Mouse (Mus musculus): ENCODE data around the gene Mydgf. TPM values are rescaled to one million over a fixed set of nuclear protein-coding genes. Genes with fewer than 3 reads are reported as not detected.
A peak's percentile ranks its signal among the peaks of the same experiment; 100 is the strongest.

Mydgf gene
- total and polyA plus RNA-seq, 3 experiments: 61.1 to 101 (median 85.5) TPM

DNA sequence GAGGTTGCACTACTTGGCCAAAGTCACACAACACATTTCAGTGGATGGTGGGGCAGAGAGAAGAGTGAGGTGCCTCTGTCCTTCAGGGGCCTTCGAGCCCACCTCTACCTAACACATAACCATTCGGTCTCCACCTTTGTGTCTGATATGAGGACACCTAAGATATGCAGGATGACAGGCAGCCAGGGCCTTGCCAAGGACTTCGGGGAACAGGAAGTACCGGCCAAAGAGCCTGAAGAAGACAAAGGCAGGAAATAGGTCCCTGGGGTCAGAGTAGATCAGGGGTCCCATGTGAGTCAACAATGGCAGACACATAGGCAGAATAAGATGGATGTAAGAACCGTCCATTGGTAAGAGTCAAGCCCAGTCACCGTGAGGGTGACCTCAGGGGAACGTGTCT, 47.2 kb downstream of the Mydgf start:
- Histone ChIP-seq H3K27ac (ENCODE audit: insufficient read depth, low read depth) (no peak overlapping the region), H3K4me2 (ENCODE audit: insufficient read depth, low read depth, poor library complexity, severe bottlenecking) (no peak overlapping the region), H3K9ac (ENCODE audit: insufficient read depth, low read depth) (no peak overlapping the region), H3K36me3 (replicated peaks in 1 of 2; ENCODE audit: control insufficient read depth in 1 of 2, insufficient read depth in 1 of 2, low read length in 1 of 2) (no peaks in the 10 kb centered on the region), H3K4me3 (replicated peaks in 1 of 3; ENCODE audit: low read depth in 2 of 3, low read length in 2 of 3, poor library complexity in 1 of 3) (no peak overlapping the region), H3K79me2 (replicated peaks; ENCODE audit: control insufficient read depth, extremely low read depth, insufficient read depth, poor library complexity, severe bottlenecking) (no peaks in the 10 kb centered on the region), H3K9me3 (replicated peaks; ENCODE audit: low read length) (no peaks in the 10 kb centered on the region), H3K27me3 (replicated peaks) (peaks cover 67% of the 10 kb centered on the region), H3K4me1 (ENCODE audit: control insufficient read depth in 1 of 2, insufficient read depth in 2 of 2) (peaks cover 10 to 50% of the 10 kb centered on the region in 2 experiments; a peak in 3 of 4 replicates)
- no peak for DNase-seq (ENCODE audit: extremely low read depth)
- dilution Hi-C loops (cut with MboI; ENCODE audit: extremely low pct_ligation_motif_present, extremely low pct_unique_long_range_greater_than_20kb, low sequenced_read_pairs): no loop called here
- in situ Hi-C loops (cut with MboI; ENCODE audit: low pct_ligation_motif_present, low pct_unique_long_range_greater_than_20kb, low sequenced_read_pairs): no loop called here
- no peak for TF ChIP-seq MAX (IDR thresholded peaks at IDR 0.05; ENCODE audit: low read length)
- no peak for TF ChIP-seq CTCF (conservative IDR thresholded peaks at IDR 0.05 in 1 of 2, IDR thresholded peaks at IDR 0.05 in 1 of 2; ENCODE audit: low read depth in 2 of 2, low read length in 2 of 2)
- no peak for TF ChIP-seq TCF12 (IDR thresholded peaks at IDR 0.05; ENCODE audit: low read depth, low read length)
- no peak for TF ChIP-seq NRF1 (IDR thresholded peaks at IDR 0.05; ENCODE audit: low read depth, low read length)
- no peak for TF ChIP-seq POLR2AphosphoS2 (IDR thresholded peaks at IDR 0.05; ENCODE audit: low read depth, low read length)
- TF ChIP-seq MEF2A (IDR thresholded peaks at IDR 0.05; ENCODE audit: borderline replicate concordance, low read depth, low read length): no peak
- TF ChIP-seq CHD1 (IDR thresholded peaks at IDR 0.05; ENCODE audit: low read depth, low read length): no peak

DNA sequence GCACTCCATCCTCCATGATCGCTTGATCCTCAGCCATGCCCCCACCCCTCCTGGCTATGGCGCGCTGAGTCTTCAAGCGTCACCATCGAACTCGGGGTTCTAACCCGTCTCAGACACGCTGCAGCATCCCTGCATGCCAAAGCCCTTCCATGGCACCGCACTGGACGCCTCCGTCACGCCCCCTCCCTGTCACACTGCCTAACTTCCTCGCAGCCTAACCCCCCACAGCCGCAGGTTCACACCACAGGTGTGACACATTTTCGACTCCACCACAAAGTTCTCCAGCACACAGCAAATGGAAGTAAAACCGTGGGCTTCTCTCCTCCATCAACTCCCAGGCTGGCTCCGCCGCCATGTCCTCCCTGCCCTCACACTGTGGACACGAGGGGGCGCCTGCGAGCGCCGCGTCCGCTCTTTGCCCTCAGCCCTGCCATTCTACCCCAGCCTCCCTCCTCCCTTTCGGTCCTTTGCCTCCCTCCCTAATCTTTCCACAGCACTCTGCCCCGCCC, 49.2 kb downstream of the Mydgf start:
- peak overlapping the region; percentile 45 to 60 (median 47) for H3K4me3 ChIP-seq (replicated peaks in 1 of 3; ENCODE audit: low read depth in 2 of 3, low read length in 2 of 3, poor library complexity in 1 of 3)
- peak; percentile 72 for DNase-seq (ENCODE audit: extremely low read depth)
- peak overlapping the region; percentile 24; the same call in 1 of the 2 replicates for H3K9ac ChIP-seq (ENCODE audit: insufficient read depth, low read depth)
- H3K4me2 ChIP-seq (ENCODE audit: insufficient read depth, low read depth, poor library complexity, severe bottlenecking): peak overlapping the region; percentile 35
- peaks cover 0 to 14% of the 10 kb centered on the region in 2 experiments for H3K36me3 ChIP-seq (replicated peaks in 1 of 2; ENCODE audit: control insufficient read depth in 1 of 2, insufficient read depth in 1 of 2, low read length in 1 of 2)
- H3K9me3 ChIP-seq (replicated peaks; ENCODE audit: low read length): peaks cover 3% of the 10 kb centered on the region
- dilution Hi-C loops (cut with MboI; ENCODE audit: extremely low pct_ligation_motif_present, extremely low pct_unique_long_range_greater_than_20kb, low sequenced_read_pairs) (no loop called here), in situ Hi-C loops (cut with MboI; ENCODE audit: low pct_ligation_motif_present, low pct_unique_long_range_greater_than_20kb, low sequenced_read_pairs) (loop anchor here (5.0 kb wide), 1 partner anchor 128 kb away; no protein-coding TSS in a partner anchor)
- H3K27me3 ChIP-seq (replicated peaks): peaks cover 47% of the 10 kb centered on the region
- TF ChIP-seq BHLHE40 (IDR thresholded peaks at IDR 0.05; ENCODE audit: low read depth, low read length): no peak; the same call in 1 of the 2 replicates
- peak; percentile 57; the same call in 1 of the 2 replicates for TF ChIP-seq IRF4 (IDR thresholded peaks at IDR 0.05; ENCODE audit: low read depth, low read length)
- no peak; the same call in 1 of the 2 replicates for TF ChIP-seq NELFE (IDR thresholded peaks at IDR 0.05; ENCODE audit: low read depth, low read length)
- no peak for TF ChIP-seq ZNF384 (IDR thresholded peaks at IDR 0.05; ENCODE audit: low read depth, low read length)
- no peak for TF ChIP-seq JUN (IDR thresholded peaks at IDR 0.05; ENCODE audit: insufficient read depth, low read depth, low read length)
- peak; percentile 49 to 89 for TF ChIP-seq CTCF (conservative IDR thresholded peaks at IDR 0.05 in 1 of 2, IDR thresholded peaks at IDR 0.05 in 1 of 2; ENCODE audit: low read depth in 2 of 2, low read length in 2 of 2)
- peak; percentile 92 for TF ChIP-seq SMC3 (IDR thresholded peaks at IDR 0.05; ENCODE audit: low read depth, low read length)
- peak; percentile 62 for TF ChIP-seq MAZ (IDR thresholded peaks at IDR 0.05; ENCODE audit: low read depth, low read length)
- TF ChIP-seq MYC (IDR thresholded peaks at IDR 0.05; ENCODE audit: low read depth, low read length): no peak
- no peak for TF ChIP-seq TBP (conservative IDR thresholded peaks at IDR 0.05; ENCODE audit: low read depth, low read length)
- TF ChIP-seq MEF2A (IDR thresholded peaks at IDR 0.05; ENCODE audit: borderline replicate concordance, low read depth, low read length): no peak
- TF ChIP-seq SIN3A (IDR thresholded peaks at IDR 0.05; ENCODE audit: low read length): peak; percentile 27; the same call in 1 of the 2 replicates
- TF ChIP-seq USF1 (IDR thresholded peaks at IDR 0.05; ENCODE audit: low read depth, low read length): no peak
- peak; percentile 23; the same call in 1 of the 2 replicates for TF ChIP-seq TCF12 (IDR thresholded peaks at IDR 0.05; ENCODE audit: low read depth, low read length)
- no peak for TF ChIP-seq CHD1 (IDR thresholded peaks at IDR 0.05; ENCODE audit: low read depth, low read length)
- no peak for TF ChIP-seq ZMIZ1 (IDR thresholded peaks at IDR 0.05; ENCODE audit: low read depth, low read length)
- no peak for TF ChIP-seq KAT2A (IDR thresholded peaks at IDR 0.05; ENCODE audit: insufficient replicate concordance, low read length)
- no peak for TF ChIP-seq POLR2A (IDR thresholded peaks at IDR 0.05; ENCODE audit: low read depth, low read length)
- TF ChIP-seq MAX (IDR thresholded peaks at IDR 0.05; ENCODE audit: low read length): no peak
- TF ChIP-seq ZC3H11A (IDR thresholded peaks at IDR 0.05; ENCODE audit: low read depth, low read length): peak; percentile 33; the same call in 1 of the 2 replicates
- no peak for TF ChIP-seq POLR2AphosphoS2 (IDR thresholded peaks at IDR 0.05; ENCODE audit: low read depth, low read length)
- peak; percentile 60 for TF ChIP-seq RAD21 (IDR thresholded peaks at IDR 0.05; ENCODE audit: low read depth, low read length)
- peak; percentile 43; the same call in 1 of the 2 replicates for TF ChIP-seq ELF1 (IDR thresholded peaks at IDR 0.05; ENCODE audit: low read depth, low read length)
- no peak for TF ChIP-seq EP300 (IDR thresholded peaks at IDR 0.05; ENCODE audit: low read length)
- TF ChIP-seq MXI1 (IDR thresholded peaks at IDR 0.05; ENCODE audit: low read depth, low read length): peak; percentile 78
- no peak for TF ChIP-seq JUND (conservative IDR thresholded peaks at IDR 0.05; ENCODE audit: low read depth, low read length)
- no peak for TF ChIP-seq PAX5 (IDR thresholded peaks at IDR 0.05; ENCODE audit: low read length)
- H3K27ac ChIP-seq (ENCODE audit: insufficient read depth, low read depth): peak overlapping the region; percentile 26
- peaks cover 8 to 46% of the 10 kb centered on the region in 2 experiments; a peak in 3 of 4 replicates for H3K4me1 ChIP-seq (ENCODE audit: control insufficient read depth in 1 of 2, insufficient read depth in 2 of 2)
- no peaks in the 10 kb centered on the region for H3K79me2 ChIP-seq (replicated peaks; ENCODE audit: control insufficient read depth, extremely low read depth, insufficient read depth, poor library complexity, severe bottlenecking)

Data from CH12.LX (cell line).